Mouse (Mus musculus) cerebellum, adult 2 months (tissue): Measurements from ENCODE around the gene Sapcd1.

Experiments
- CTCF ChIP-seq: fragments of 200-500 bp; IDR thresholded peaks from 2 replicates; pipeline ENCODE4 v1.5.1; 2011; ENCODE audit warnings: low read depth, mild to moderate bottlenecking, control low read depth, low read length, moderate library complexity, borderline replicate concordance; ENCODE audit not compliant: insufficient read depth
- POLR2A ChIP-seq: fragments of 200-500 bp; IDR thresholded peaks from 2 replicates; pipeline ENCODE4 v1.6.1; 2011; ENCODE audit warnings: low read length, control low read depth, borderline replicate concordance; ENCODE audit not compliant: insufficient read depth

- no peak for TF ChIP-seq CTCF
- no peak for TF ChIP-seq POLR2A
These were observed 43.6 kb downstream of the Sapcd1 start for GRCm38 (mm10) chr17:34984218-34984617.
